Mouse (Mus musculus) neural tube, embryonic 11.5 days (tissue): ENCODE results near the gene Hsd17b3. TPM values are rescaled to one million over a fixed set of nuclear protein-coding genes. Genes with fewer than 3 reads are reported as not detected.
A peak's percentile ranks its signal among the peaks of the same experiment; 100 is the strongest.

ENCODE experiments used
- ATAC-seq: fragments of 200-750 bp; cut with Nextera tagmentation; 2 replicates; pipeline ENCODE4 v1.8.0; 2017; ENCODE audit warnings: moderate number of reproducible peaks, mild to moderate bottlenecking, moderate TSS enrichment, moderate library complexity; ENCODE audit not compliant: insufficient read depth, low FRiP score, low TSS enrichment
- DNase-seq: peaks from one replicate; pipeline ENCODE4 v3.0.0-alpha.2; 2015; ENCODE audit warnings: low spot score
- H3K27ac ChIP-seq: fragments of 300-500 bp; sonication (generic); 2 replicates; pipeline ENCODE4 v1.5.1; 2014; ENCODE audit warnings: low read depth, mild to moderate bottlenecking, low read length
- H3K27me3 ChIP-seq: fragments of 300-500 bp; sonication (generic); 2 replicates; pipeline ENCODE4 v1.6.1; 2014; ENCODE audit warnings: mild to moderate bottlenecking, low read length, mixed read lengths; ENCODE audit not compliant: control insufficient read depth, insufficient read depth
- H3K36me3 ChIP-seq: fragments of 300-500 bp; sonication (generic); 2 replicates; pipeline ENCODE4 v1.6.1; 2014; ENCODE audit warnings: mild to moderate bottlenecking, low read length, moderate library complexity, mixed read lengths; ENCODE audit not compliant: control insufficient read depth, insufficient read depth
- H3K4me1 ChIP-seq: fragments of 300-500 bp; sonication (generic); 2 replicates; pipeline ENCODE4 v1.6.1; 2014; ENCODE audit warnings: low read length, mixed read lengths; ENCODE audit not compliant: control insufficient read depth, insufficient read depth
- H3K4me2 ChIP-seq: fragments of 300-500 bp; sonication (generic); 2 replicates; pipeline ENCODE4 v1.6.1; 2014; ENCODE audit warnings: low read depth, mild to moderate bottlenecking, moderate library complexity
- H3K4me3 ChIP-seq: fragments of 300-500 bp; sonication (generic); 2 replicates; pipeline ENCODE4 v1.5.1; 2014; ENCODE audit warnings: low read depth, low read length
- H3K9ac ChIP-seq: fragments of 300-500 bp; sonication (generic); 2 replicates; pipeline ENCODE4 v1.6.1; 2014; ENCODE audit warnings: mild to moderate bottlenecking, low read length
- H3K9me3 ChIP-seq: fragments of 300-500 bp; sonication (generic); 2 replicates; pipeline ENCODE4 v1.6.1; 2016; ENCODE audit warnings: low read length; ENCODE audit not compliant: control insufficient read depth
- WGBS: fragments of 180-500 bp; shearing (Covaris S2); extraction: QIAGEN DNeasy Blood & Tissue Kit; methylation state at CpG from one replicate; pipeline ENCODE4 v1.1.7; 2014; 5-methylcytosine and 5-hydroxymethylcytosine counted together
- polyA plus RNA-seq: library from polyadenylated mRNA; unstranded; fragments of >200 nt; fragmentation: Nextera tagmentation; extraction: Ambion mirVana; gene quantifications from 2 replicates; pipeline ENCODE4 v1.2.1, GENCODE M21; 2014

Gene Hsd17b3
- polyA plus RNA-seq, 1 experiment from 2014 or later: not detected

DNA sequence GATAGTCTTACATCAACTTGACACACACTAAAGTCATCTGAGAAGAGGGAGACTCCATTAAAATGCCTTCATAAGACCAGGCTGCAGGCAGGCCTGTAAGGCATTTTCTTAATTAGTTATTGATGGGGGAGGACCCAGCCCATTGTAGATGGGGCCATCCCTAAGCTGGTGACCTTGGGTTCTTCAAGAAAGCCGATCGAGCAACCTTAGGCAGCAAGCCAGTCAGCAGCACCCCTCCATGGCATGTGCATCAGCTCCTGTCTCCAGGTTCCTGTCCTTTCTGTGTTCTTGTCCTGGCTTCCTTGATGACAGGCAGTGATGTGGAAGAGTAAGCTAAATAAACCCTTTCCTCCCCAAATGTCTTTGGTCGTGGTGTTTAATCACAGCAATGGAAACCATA is 3.1 kb upstream of the Hsd17b3 start:
- no peak overlapping the region for H3K9ac ChIP-seq
- no peak for ATAC-seq
- no peak for DNase-seq
- no peak overlapping the region for H3K4me3 ChIP-seq
- WGBS: 79% methylated on average over 3 of the region's 3 CpGs
- no peak overlapping the region for H3K27ac ChIP-seq
- H3K4me1 ChIP-seq: no peaks in the 10 kb centered on the region
- H3K4me2 ChIP-seq: no peak overlapping the region
- H3K27me3 ChIP-seq: no peaks in the 10 kb centered on the region
- H3K36me3 ChIP-seq: no peaks in the 10 kb centered on the region
- H3K9me3 ChIP-seq: no peaks in the 10 kb centered on the region

DNA sequence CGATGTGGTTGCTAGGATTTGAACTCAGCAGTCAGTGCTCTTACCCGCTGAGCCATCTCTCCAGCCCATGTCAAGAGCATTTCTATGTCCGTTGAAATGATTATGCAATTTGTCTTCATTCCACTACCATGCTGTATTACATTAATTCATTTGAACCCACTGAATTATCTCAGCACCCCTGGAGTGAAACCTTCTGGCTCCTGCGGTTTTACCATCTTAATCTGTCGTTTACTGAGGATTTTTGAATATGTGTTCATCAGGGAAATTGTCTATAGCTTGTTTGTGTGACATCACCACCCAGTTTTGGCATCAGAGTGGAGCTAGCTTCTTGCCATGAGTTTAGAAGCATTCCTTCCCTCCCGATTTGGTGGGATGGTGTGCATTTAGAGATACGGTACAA is 2.0 kb upstream of the Hsd17b3 start:
- H3K36me3 ChIP-seq: no peaks in the 10 kb centered on the region
- DNase-seq (no peak), ATAC-seq (no peak)
- no peak overlapping the region for H3K4me3 ChIP-seq
- H3K4me2 ChIP-seq: no peak overlapping the region
- no peaks in the 10 kb centered on the region for H3K9me3 ChIP-seq
- no peaks in the 10 kb centered on the region for H3K27me3 ChIP-seq
- no peak overlapping the region for H3K9ac ChIP-seq
- H3K27ac ChIP-seq: no peak overlapping the region
- no peaks in the 10 kb centered on the region for H3K4me1 ChIP-seq
- WGBS: 71% methylated on average over 7 of the region's 7 CpGs

DNA sequence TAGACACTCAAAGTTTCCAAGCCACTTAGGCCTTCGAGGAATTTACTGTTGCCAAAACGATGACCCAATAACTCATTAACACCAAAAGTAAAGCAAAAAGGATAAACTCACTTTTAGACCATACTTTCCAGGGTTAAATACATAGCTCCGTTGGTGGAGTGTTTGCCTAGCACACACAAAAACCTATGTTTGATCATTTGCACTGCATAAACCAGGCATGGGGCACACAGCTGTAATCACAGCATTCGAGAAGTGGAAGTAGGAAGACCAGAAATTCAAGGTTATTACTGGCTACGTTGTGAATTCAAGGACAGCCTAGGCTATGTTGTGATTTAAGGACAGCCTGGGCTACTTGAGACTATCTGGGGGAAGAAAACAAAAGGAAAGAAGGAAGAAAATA is 1.2 kb upstream of the Hsd17b3 start:
- Histone ChIP-seq H3K4me3 (no peak overlapping the region), H3K9ac (no peak overlapping the region), H3K27ac (no peak overlapping the region), H3K4me1 (no peaks in the 10 kb centered on the region), H3K4me2 (no peak overlapping the region), H3K27me3 (no peaks in the 10 kb centered on the region), H3K9me3 (no peaks in the 10 kb centered on the region), H3K36me3 (no peaks in the 10 kb centered on the region)
- no peak for DNase-seq
- WGBS: 84% methylated on average over 5 of the region's 5 CpGs
- no peak for ATAC-seq

DNA sequence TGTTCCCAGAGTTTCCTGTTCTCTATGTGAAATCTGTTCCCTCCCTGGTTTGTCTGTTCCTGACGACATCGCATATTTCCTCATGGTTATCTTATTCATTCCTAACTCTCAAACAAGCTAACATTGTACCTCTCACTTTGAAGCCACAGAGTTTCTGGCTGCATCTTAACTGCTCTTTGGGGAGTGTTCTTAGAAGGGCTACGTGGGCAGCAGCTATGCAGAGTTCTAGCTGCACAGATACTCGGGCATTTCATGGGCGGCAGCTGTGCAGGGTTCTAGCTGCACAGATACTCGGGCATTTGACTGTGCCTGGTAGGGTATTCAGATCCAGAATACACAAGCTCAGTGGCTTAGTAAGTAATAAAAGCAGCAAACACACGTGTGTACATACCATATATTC is 973 bp downstream of the Hsd17b3 start:
- DNase-seq (no peak), ATAC-seq (no peak)
- H3K27ac ChIP-seq: no peak overlapping the region
- no peaks in the 10 kb centered on the region for H3K36me3 ChIP-seq
- no peaks in the 10 kb centered on the region for H3K4me1 ChIP-seq
- H3K4me3 ChIP-seq: no peak overlapping the region
- H3K4me2 ChIP-seq: no peak overlapping the region
- H3K9me3 ChIP-seq: no peaks in the 10 kb centered on the region
- H3K27me3 ChIP-seq: no peaks in the 10 kb centered on the region
- no peak overlapping the region for H3K9ac ChIP-seq
- 85% methylated on average over 7 of the region's 7 CpGs for WGBS

DNA sequence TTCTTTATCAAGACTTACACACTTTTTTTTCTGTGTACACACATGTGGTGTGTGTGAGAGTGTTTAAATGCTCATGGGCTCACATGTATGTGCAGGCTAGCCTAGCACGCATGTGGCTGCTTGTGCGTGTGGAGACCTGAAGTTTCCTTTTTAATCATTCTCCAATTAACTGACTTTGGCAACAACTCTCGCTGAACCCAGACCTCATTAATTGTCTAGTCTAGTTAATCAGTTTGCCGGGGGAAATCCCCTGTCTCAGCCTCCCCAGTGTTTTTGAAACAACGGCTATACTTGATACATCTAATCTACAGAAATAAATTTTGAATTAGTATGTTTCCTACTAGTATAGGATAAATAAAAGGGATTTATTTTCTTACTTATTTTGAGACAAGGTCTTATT is 3.0 kb downstream of the Hsd17b3 start:
- Histone ChIP-seq H3K27ac (no peak overlapping the region), H3K4me2 (no peak overlapping the region), H3K9me3 (no peaks in the 10 kb centered on the region), H3K27me3 (no peaks in the 10 kb centered on the region), H3K4me1 (0 out of 2 replicates have a peak, but pooled peaks cover 7% of the 10 kb centered on the region), H3K4me3 (no peak overlapping the region), H3K36me3 (no peaks in the 10 kb centered on the region), H3K9ac (no peak overlapping the region)
- ATAC-seq (no peak), DNase-seq (no peak)
- 94% methylated on average over 5 of the region's 5 CpGs for WGBS

DNA sequence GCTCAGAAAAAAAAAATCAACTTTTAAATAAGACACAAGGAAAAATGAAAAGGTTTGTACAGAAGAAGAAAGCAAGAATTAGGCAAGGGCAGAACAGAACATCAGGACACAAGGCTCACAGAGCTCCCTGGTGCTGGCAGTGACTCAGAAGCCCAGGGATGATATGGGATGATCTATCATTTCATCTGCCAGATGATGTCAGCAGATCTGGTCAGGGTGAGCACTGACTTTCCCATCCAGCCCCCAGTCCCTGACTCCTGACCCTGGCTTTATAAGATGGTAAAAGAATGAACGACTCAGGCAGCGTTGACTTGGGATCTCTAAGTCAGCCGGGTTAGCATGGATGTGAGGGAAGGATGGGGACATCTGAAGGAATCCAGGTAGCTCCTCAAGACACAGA is 5.7 kb downstream of the Hsd17b3 start:
- Histone ChIP-seq H3K9ac (no peak overlapping the region), H3K27ac (no peak overlapping the region), H3K4me2 (no peak overlapping the region), H3K36me3 (no peaks in the 10 kb centered on the region), H3K4me3 (no peak overlapping the region), H3K4me1 (0 out of 2 replicates have a peak, but pooled peaks cover 7% of the 10 kb centered on the region), H3K9me3 (no peaks in the 10 kb centered on the region), H3K27me3 (no peaks in the 10 kb centered on the region)
- 88% methylated on average over 3 of the region's 3 CpGs for WGBS
- no peak for DNase-seq
- ATAC-seq: no peak

DNA sequence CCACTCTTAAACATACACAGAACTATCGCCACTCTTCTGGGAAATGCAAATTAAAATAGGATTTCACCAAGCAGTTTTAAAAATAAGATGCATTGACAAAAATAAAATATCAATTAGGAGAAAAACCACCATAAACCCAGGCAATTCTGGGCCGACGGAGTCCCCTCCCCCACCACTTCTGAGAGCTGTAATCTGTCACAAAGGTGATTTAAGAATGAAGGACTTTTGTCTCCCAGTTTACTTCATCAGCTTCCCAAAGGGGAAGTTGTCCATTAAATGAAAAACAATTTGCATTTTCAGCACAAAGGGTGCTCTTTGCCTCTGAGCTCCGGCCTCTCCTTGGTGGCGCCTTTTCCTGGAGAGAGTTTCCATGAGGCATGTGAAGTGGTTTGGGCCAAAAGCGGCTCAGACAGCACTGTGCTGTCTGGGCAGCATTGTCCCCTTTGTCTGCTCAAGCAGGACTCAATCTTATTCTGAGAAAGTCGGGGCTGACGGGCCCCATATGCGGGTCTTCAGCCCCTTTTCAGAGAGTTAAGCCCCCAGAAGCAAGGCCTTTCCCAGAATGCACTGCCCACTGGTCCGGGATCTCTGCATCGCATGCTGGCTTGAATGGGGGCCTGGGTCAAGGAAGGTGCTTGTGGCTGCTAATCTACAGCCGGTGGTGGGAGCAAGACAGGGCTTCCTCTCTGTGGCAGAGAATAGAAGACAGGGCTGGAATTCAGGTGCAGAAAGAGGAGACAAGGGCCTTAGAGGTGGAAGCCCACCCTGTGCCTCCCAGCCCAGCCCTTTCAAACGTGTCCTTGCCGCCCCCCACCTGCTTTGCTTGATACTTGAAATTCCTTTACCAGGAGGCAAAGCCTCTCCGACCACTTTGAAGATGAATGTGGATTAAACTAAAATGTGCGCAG is 7.8 kb downstream of the Hsd17b3 start:
- peak overlapping the region; percentile 39 for H3K9ac ChIP-seq

DNA sequence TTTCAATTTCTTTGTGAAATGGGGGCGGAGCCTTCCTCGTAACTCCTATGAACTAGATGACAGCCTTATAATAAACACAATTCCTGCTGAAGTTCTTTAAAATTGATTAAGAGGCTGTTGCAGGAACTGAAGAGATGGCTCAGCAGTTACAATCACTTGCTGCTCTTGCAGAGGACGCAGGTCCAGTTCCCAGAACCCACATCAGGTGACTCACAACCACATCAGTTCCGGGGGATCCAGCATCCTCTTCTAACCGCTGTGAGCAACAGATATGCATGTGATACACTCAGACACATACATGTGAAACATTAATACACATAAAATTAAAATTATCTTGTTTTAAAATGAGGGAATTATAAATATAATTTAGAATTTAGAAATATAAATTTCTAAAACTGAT is 11.4 kb downstream of the Hsd17b3 start:
- DNase-seq (no peak), ATAC-seq (no peak)
- WGBS: 90% methylated on average over 5 of the region's 5 CpGs
- Histone ChIP-seq H3K4me2 (no peak overlapping the region), H3K4me3 (no peak overlapping the region), H3K4me1 (0 out of 2 replicates have a peak, but pooled peaks cover 7% of the 10 kb centered on the region), H3K27me3 (no peaks in the 10 kb centered on the region), H3K36me3 (no peaks in the 10 kb centered on the region), H3K9ac (no peak overlapping the region), H3K9me3 (no peaks in the 10 kb centered on the region), H3K27ac (no peak overlapping the region)

More for the DNA sequence above, 7.8 kb downstream of the Hsd17b3 start:
- H3K4me1 ChIP-seq: 0 out of 2 replicates have a peak, but pooled peaks cover 7% of the 10 kb centered on the region
- ATAC-seq: peak; percentile 80
- H3K27me3 ChIP-seq: no peaks in the 10 kb centered on the region
- WGBS: 30% methylated on average over 16 of the region's 16 CpGs
- H3K27ac ChIP-seq: peak overlapping the region; percentile 9; the same call in 1 of the 2 replicates
- H3K4me3 ChIP-seq: no peak overlapping the region
- H3K9me3 ChIP-seq: no peaks in the 10 kb centered on the region
- H3K4me2 ChIP-seq: no peak overlapping the region
- H3K36me3 ChIP-seq: no peaks in the 10 kb centered on the region
- DNase-seq: peak; percentile 52

DNA sequence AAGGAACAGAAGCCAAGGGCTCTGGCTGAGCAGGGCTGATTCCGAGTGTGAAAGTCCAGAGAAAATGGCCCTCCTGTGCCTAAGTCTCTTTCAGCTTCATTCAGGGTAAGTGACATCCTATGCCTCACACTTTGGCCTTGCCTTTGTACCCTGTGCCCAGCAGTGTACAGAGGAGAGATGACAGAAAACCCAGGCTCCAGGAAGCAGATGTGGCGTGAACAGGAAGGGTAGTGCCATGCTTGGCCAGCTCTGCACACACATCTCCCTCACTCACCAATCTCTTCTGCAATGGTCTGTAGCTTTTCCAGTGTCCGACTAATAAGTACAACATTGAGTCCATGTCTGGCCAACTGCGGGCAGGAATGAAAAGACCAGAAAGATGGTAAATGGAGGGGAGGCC is 13.0 kb downstream of the Hsd17b3 start:
- H3K36me3 ChIP-seq: no peaks in the 10 kb centered on the region
- no peaks in the 10 kb centered on the region for H3K27me3 ChIP-seq
- no peaks in the 10 kb centered on the region for H3K4me1 ChIP-seq
- H3K9ac ChIP-seq: no peak overlapping the region
- H3K9me3 ChIP-seq: no peaks in the 10 kb centered on the region
- no peak overlapping the region for H3K4me3 ChIP-seq
- no peak overlapping the region for H3K4me2 ChIP-seq
- no peak for DNase-seq
- no peak overlapping the region for H3K27ac ChIP-seq
- ATAC-seq: no peak
- WGBS: 92% methylated on average over 4 of the region's 4 CpGs
